Mouse (Mus musculus): ENCODE results near the gene Acsm4.
A peak's percentile ranks its signal among the peaks of the same experiment; 100 is the strongest.
"Not testable (repeated sequence)": the region's sequence is repeated elsewhere in the genome, so short reads cannot be mapped to it uniquely, and the experiment has no call there.

Acsm4 gene

DNA sequence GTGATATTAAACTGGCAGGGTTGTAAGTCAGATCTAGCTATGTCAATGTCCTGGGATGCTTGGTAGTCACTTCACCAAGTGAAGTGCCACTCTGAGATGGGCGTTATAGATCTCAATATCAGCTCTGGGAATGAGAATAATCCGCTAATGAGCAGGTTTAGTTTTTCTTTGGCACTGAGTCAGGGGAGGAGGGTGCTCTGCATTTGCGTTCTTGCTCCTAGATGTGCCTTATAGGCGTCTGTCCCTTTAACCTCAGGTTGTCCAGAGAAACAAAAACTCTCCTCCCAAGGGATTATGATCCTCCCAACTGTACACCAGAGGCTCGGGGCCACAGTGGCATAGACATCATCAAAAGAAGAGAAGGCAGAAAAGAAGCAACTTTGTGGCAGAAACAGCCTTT is at the start of gene Acsm4:
Gene Acsm4, plus strand, starts transcription at position 301 of the 400 bp plus-strand sequence.
- no peak for DNase-seq

GRCm38 (mm10) chr7:119642307-119642706 is 47.5 kb upstream of the Acsm4 start:
- no peak for DNase-seq

GRCm38 (mm10) chr7:119667893-119668292 is 21.9 kb upstream of the Acsm4 start:
- no peak for DNase-seq

GRCm38 (mm10) chr7:119670395-119670794 is 19.4 kb upstream of the Acsm4 start:
- no peak for DNase-seq

DNA sequence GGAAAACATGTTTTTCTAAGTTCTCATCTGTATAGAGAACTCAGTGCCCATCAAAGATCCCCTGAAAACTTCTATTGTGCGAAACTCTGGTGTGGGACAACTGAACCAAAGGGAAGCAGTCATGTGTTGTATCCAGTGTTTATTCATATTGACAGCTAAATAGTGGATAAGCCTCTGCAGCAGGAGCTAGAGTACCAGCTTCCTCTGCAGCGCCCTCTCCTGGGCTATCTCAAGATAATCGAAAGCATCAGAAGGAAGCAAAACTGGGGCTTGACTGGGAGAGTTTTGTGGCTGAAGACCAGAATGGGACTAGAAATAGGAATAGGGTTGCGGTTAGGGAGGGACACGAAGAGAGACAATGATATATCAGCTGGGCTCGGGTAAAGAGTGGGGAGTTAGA is 18.9 kb upstream of the Acsm4 start:
- DNase-seq, result no peak

GRCm38 (mm10) chr7:119673465-119673864 is 16.4 kb upstream of the Acsm4 start:
- no peak for DNase-seq

GRCm38 (mm10) chr7:119680107-119680506 is 9.7 kb upstream of the Acsm4 start:
- DNase-seq, result no peak

DNA sequence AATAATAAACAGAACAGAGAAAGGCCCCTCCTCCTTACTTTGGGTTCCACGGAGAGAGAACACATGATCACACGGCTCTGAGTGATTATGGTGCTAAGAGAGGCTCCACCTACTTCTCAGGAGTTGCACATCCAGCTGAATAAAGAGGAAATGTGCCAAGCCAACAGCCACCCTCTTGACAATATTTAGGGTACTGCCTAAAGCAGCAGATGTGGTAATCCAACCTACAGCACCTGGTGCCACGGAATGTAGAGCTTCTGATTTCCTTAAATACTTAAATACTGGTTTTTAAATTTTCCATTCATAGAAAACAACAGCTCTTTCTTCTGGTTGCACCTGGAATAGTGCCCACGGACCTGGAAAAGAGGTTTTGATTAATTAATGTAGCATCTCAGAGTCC is 7.1 kb upstream of the Acsm4 start:
- no peak for DNase-seq

- no peak for DNase-seq
Observed at GRCm38 (mm10) chr7:119692302-119692701, 2.5 kb downstream of the Acsm4 start.

GRCm38 (mm10) chr7:119694926-119695325 is 5.1 kb downstream of the Acsm4 start:
- no peak for DNase-seq

GRCm38 (mm10) chr7:119714111-119714510 is 24.3 kb downstream of the Acsm4 start:
- no peak for DNase-seq

GRCm38 (mm10) chr7:119720253-119720946 is 30.6 kb downstream of the Acsm4 start, which contains the start of gene Thumpd1:
Gene Thumpd1 (minus strand): TSS chr7:119720798.
- peak; percentile 98 for DNase-seq

- no peak for DNase-seq
Observed at GRCm38 (mm10) chr7:119720947-119721310, 31.1 kb downstream of the Acsm4 start.

DNA sequence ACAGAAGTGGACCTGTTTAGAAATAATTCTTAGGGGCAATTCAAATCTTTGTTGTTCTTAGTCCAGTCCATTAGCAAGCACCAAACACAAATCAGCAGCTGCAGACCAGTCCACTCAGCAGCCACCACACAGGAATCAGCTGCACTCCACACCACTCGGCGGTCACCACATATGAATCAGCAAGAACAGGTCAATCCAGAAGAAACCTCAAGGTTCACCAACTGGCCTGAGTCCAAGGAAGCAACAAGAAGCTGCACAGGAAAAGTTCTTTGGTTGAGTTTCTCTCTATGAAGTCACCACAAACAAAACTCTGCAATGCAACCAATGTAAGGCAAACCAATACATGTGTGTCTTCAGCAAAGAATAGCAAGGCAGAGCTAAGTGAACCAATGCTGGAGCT is 37.8 kb downstream of the Acsm4 start:
- DNase-seq, result no peak

DNA sequence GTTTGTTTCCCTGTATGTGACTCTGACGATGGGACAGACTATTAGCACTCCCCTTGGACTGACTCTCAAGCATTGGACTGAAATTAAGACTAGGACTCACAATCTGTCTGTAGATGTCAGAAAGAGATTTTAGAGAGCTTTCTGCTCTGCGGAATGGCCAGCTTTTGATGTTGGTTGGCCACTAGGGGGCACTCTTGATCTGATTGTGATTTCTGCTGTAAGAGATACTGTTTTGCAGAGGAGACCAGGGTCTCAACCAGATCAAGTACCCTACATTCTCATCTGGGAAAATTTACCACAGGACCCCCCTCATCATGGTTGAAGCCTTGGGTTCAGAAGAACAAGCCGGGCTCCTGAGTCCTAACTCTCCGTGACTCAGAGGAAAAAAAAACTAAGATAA is 41.4 kb downstream of the Acsm4 start:
- not testable (repeated sequence) for DNase-seq

DNA sequence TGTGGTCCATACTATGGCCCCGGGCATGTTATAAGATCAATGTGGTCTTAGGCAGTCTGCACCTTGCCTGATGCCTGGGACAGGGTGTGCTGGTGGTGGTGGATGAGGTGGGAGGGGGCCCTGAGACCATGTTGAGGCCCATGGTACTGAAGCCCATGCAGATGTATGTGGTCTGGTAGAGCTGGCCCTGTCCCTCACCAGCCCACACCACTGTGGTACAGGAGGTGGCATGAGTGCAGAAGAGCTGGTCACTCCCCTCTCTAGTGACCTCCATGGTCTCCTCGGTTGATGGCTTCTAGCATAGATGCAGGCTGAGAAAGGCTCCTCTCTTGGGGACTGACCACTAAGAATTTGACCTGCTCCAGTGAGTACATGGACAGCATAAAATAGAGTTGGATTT is 49.1 kb downstream of the Acsm4 start:
- DNase-seq, result no peak

DNA sequence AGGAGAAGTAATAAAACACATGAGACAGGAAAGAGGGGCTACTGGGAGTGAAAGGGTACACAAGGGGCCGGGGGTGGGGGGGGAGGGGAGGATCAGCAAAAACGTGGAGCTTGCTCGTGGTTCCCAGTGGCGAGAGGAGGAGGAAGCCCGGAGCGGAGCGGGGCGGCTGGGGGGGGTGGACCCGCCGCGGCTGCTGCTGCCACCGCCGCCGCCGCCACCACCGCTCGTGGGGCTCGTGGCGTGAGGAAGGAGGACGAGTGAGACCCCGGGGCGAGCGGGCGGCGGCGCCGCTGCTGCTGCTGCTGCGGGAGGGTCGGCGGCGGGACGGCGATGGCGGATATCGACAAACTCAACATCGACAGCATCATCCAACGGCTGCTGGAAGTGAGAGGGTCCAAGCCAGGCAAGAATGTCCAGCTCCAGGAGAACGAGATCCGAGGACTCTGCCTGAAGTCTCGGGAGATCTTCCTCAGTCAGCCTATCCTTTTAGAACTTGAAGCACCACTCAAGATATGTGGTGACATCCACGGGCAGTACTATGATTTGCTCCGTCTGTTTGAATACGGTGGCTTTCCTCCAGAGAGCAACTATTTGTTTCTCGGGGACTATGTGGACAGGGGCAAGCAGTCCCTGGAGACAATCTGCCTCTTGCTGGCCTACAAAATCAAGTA is 50.1 kb downstream of the Acsm4 start:
- not testable (repeated sequence) for DNase-seq

- DNase-seq, result no peak
Observed at GRCm38 (mm10) chr7:119744321-119744720, 54.5 kb downstream of the Acsm4 start.

GRCm38 (mm10) chr7:119745869-119746268 is 56.0 kb downstream of the Acsm4 start:
- no peak for DNase-seq

DNA sequence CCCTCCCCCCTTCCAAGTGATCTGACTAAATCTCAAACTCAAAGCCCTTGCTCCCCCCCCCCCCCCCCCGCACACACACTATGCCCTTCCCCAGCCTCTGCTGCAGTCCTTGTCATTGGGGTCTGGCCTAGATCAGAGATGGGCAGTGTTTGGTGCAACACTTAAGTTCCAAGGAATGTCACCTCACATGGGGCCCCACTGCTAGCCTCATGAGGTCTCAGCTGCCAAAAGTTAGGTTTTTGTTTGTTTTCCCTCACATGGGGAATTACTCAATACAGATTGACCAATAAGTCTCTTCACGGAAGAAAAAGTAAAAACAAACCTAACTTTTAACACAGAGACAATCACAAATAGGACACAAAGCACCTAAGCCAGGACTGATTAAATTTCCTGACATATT is 58.9 kb downstream of the Acsm4 start:
- DNase-seq, result peak; percentile 70

GRCm38 (mm10) chr7:119749942-119750341 is 60.1 kb downstream of the Acsm4 start:
- DNase-seq, result peak; percentile 79

DNA sequence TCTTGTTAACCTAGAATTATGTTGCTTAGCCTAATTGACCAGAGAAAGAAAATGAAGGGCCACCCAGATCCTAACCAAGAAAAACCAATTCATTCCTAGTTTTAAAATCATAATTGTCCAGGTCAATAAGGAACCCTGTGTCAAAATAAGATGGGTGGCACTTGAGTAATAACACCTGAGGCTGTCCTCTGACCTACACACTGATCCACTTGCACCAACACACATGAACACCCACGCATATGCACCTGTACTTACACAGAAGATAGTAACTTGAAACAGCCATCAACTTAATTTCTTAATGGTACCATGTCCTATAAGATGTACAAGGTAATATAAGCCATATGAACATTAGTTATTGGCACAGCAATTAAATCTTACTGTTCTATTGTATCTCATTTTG is 63.9 kb downstream of the Acsm4 start:
- DNase-seq, result no peak

- peak; percentile 61 for DNase-seq
Observed at GRCm38 (mm10) chr7:119760527-119760951, 70.7 kb downstream of the Acsm4 start, which contains the start of gene Acsm3. Gene Acsm3 (plus strand): TSS chr7:119760923.

DNA sequence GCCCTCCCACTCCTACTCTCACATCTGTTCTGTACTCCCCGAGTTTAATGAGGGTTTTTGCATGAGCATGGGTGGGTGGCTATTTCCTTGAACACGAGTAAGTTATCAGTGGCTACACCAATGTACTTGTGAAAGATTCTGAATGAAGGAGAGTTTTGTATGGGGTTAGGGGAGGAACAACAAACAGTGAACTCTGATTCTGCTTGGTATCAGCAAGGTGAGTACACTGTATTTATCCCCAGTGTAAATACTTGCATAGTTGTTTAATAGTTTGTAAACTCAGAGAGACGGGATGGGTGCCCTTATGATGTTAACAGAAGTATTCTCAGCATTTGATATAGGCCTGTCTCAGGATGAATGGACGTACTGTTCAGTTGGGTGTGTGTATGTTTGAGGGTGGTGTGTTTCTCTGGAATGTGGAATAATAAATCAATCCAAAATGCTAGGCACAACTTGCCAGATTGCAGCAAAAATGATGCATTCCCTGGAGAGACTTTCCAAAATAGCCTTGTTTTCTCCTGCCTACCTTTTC is 72.4 kb downstream of the Acsm4 start:
- no peak for DNase-seq

All from heart, adult 11 months (tissue).